Mouse (Mus musculus) olfactory bulb, adult 2 months (tissue): ENCODE data around the gene 1810009A15Rik.

Source experiments
- CTCF ChIP-seq: fragments of 200-500 bp; IDR thresholded peaks from 2 replicates; pipeline ENCODE4 v1.5.1; 2012; ENCODE audit warnings: low read depth, mild to moderate bottlenecking, low read length, moderate library complexity; ENCODE audit not compliant: insufficient read depth
- POLR2A ChIP-seq: fragments of 200-500 bp; IDR thresholded peaks from 2 replicates; pipeline ENCODE4 v1.6.1; 2012; ENCODE audit warnings: mild to moderate bottlenecking, low read depth, low read length, moderate library complexity; ENCODE audit not compliant: insufficient read depth

GRCm38 (mm10) chr19:8929224-8930088, 40.8 kb downstream of the 1810009A15Rik start, which contains the start of the genes Rom1 and Eml3:
- no peak for TF ChIP-seq POLR2A
- TF ChIP-seq CTCF = no peak
